Mouse (Mus musculus) MEL (cell line): ENCODE data around the gene Tmbim7. TPM values are rescaled to one million over a fixed set of nuclear protein-coding genes. Genes with fewer than 3 reads are reported as not detected.

Experiments used
- DNase-seq: peaks from one replicate; pipeline ENCODE4 v3.0.0; 2011; ENCODE audit warnings: low read depth, low spot score
- H3K27ac ChIP-seq: 2 replicates; pipeline ENCODE4 v1.5.1; 2012; ENCODE audit warnings: low read depth, mild to moderate bottlenecking, control low read depth, low read length, moderate library complexity; ENCODE audit not compliant: control insufficient read depth
- H3K27me3 ChIP-seq, 2 experiments: fragments of 150-350 bp in 1 of 2; sonication (generic) in 1 of 2; 2 replicates each; pipeline ENCODE4 v1.6.1; 2012; ENCODE audit warnings: low read length in 2 of 2, mild to moderate bottlenecking in 2 of 2, improper control_type of control experiment in 1 of 2, moderate library complexity in 1 of 2; ENCODE audit not compliant: insufficient read depth in 2 of 2, control insufficient read depth in 1 of 2
- H3K36me3 ChIP-seq, 2 experiments: 2 replicates each; pipeline ENCODE4 v1.6.1; 2012 to 2014; ENCODE audit warnings: low read length in 2 of 2, improper control_type of control experiment in 1 of 2, inconsistent platforms in 1 of 2, mild to moderate bottlenecking in 1 of 2; ENCODE audit not compliant: insufficient read depth in 2 of 2, control insufficient read depth in 1 of 2
- H3K4me1 ChIP-seq, 2 experiments: fragments of 150-350 bp in 1 of 2; sonication (generic) in 1 of 2; 2 replicates each; pipeline ENCODE4 v1.6.1; 2012; ENCODE audit warnings: low read length in 2 of 2, improper control_type of control experiment in 1 of 2, mild to moderate bottlenecking in 1 of 2; ENCODE audit not compliant: insufficient read depth in 2 of 2, control insufficient read depth in 1 of 2
- H3K4me3 ChIP-seq, 2 experiments: fragments of 150-350 bp in 1 of 2; sonication (generic) in 1 of 2; 2 replicates each; pipeline ENCODE4 v1.5.1; 2012; ENCODE audit warnings: low read depth in 2 of 2, low read length in 2 of 2, mild to moderate bottlenecking in 2 of 2, moderate library complexity in 2 of 2, control low read depth in 1 of 2, improper control_type of control experiment in 1 of 2; ENCODE audit not compliant: control insufficient read depth in 1 of 2, insufficient read depth in 1 of 2
- H3K79me2 ChIP-seq: 2 replicates; pipeline ENCODE4 v1.6.1; 2012; ENCODE audit warnings: mild to moderate bottlenecking, low read length, moderate library complexity; ENCODE audit not compliant: control insufficient read depth, poor library complexity, insufficient read depth
- H3K9ac ChIP-seq: 2 replicates; pipeline ENCODE4 v1.6.1; 2012; ENCODE audit warnings: low read depth, mild to moderate bottlenecking, control low read depth, low read length, moderate library complexity; ENCODE audit not compliant: control insufficient read depth, poor library complexity, severe bottlenecking
- H3K9me3 ChIP-seq: fragments of 150-350 bp; sonication (generic); replicated peaks from 2 replicates; pipeline ENCODE4 v1.6.1; 2012; ENCODE audit warnings: mild to moderate bottlenecking, low read length, improper control_type of control experiment, moderate library complexity; ENCODE audit not compliant: insufficient read depth
- ELF1 ChIP-seq: IDR thresholded peaks from 2 replicates; pipeline ENCODE4 v1.6.1; 2014; ENCODE audit warnings: low read depth, mild to moderate bottlenecking, inconsistent platforms, low read length, improper control_type of control experiment, moderate library complexity
- MEF2A ChIP-seq: IDR thresholded peaks from 2 replicates; pipeline ENCODE4 v1.6.1; 2014; ENCODE audit warnings: low read depth, mild to moderate bottlenecking, inconsistent platforms, low read length, improper control_type of control experiment; ENCODE audit not compliant: poor library complexity, insufficient replicate concordance, severe bottlenecking; ENCODE audit errors: extremely low read depth
- MXI1 ChIP-seq: IDR thresholded peaks from 2 replicates; pipeline ENCODE4 v1.6.1; 2011; ENCODE audit warnings: mild to moderate bottlenecking, low read depth, low read length, improper control_type of control experiment
- RAD21 ChIP-seq: IDR thresholded peaks from 2 replicates; pipeline ENCODE4 v1.6.1; 2011; ENCODE audit warnings: mild to moderate bottlenecking, low read depth, low read length, improper control_type of control experiment
- ZMIZ1 ChIP-seq: IDR thresholded peaks from 2 replicates; pipeline ENCODE4 v1.6.1; 2012; ENCODE audit warnings: low read depth, mild to moderate bottlenecking, inconsistent platforms, low read length, improper control_type of control experiment, moderate library complexity
- ZNF384 ChIP-seq: IDR thresholded peaks from 2 replicates; pipeline ENCODE4 v1.6.1; 2012; ENCODE audit warnings: low read depth, mild to moderate bottlenecking, inconsistent platforms, low read length, improper control_type of control experiment
- polyA plus RNA-seq, 2 experiments: library from polyadenylated mRNA; stranded (reverse) in 1 of 2; unstranded in 1 of 2; fragments of >175 nt in 1 of 2; fragments of >200 nt in 1 of 2; gene quantifications; 2 replicates each; pipeline versions ENCODE4 v1.2.1 to v1.2.4; 2012; ENCODE audit warnings: low replicate concordance in 2 of 2, low read depth in 1 of 2; ENCODE audit not compliant: insufficient read length in 2 of 2, insufficient read depth in 1 of 2, missing spikeins in 1 of 2
- total RNA-seq: library from RNA; depleted of rRNA; stranded (reverse); fragments of 300-350 nt; gene quantifications from 2 replicates; pipeline ENCODE4 v1.2.3, GENCODE M21; 2012; rRNA removed

Tmbim7 gene
- total and polyA plus RNA-seq, 3 experiments, result 0.06 TPM; not detected in 2

DNA sequence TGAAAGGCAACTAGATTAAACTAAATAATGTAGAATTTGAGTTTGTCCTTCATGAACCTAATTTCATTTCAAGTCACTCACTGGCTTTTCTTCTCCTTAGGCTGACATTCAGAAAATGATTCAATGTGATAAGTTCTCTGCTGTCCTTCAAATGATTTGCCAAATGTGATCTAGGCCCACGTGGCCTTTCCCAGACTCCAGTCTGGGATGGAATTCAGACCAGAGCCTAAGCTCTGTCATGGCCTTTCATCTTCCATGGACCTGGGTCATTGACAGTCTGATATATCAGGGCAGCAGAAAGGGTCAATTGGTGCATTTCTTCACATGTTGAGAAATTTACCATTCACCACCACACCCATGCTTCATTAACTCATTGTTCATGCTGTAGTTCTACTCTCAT is 74.5 kb downstream of the Tmbim7 start:
- H3K27me3 ChIP-seq, result no peaks in the 10 kb centered on the region
- H3K4me1 ChIP-seq, result peaks cover 9 to 12% of the 10 kb centered on the region in 2 experiments
- no peak for TF ChIP-seq ZMIZ1
- no peaks in the 10 kb centered on the region for H3K79me2 ChIP-seq
- no peak overlapping the region for H3K9ac ChIP-seq
- H3K9me3 ChIP-seq, result no peaks in the 10 kb centered on the region
- H3K4me3 ChIP-seq, result no peak overlapping the region
- H3K27ac ChIP-seq, result no peak overlapping the region
- DNase-seq, result no peak
- H3K36me3 ChIP-seq, result peaks cover 18 to 24% of the 10 kb centered on the region in 2 experiments

GRCm38 (mm10) chr5:3728820-3729219 is 77.8 kb downstream of the Tmbim7 start:
- no peak overlapping the region for H3K9ac ChIP-seq
- H3K4me1 ChIP-seq, result no peaks in the 10 kb centered on the region; a peak in 1 of 4 replicates
- no peaks in the 10 kb centered on the region for H3K79me2 ChIP-seq
- TF ChIP-seq MXI1, result no peak
- TF ChIP-seq RAD21, result no peak
- peak; percentile 74 for TF ChIP-seq ZNF384
- TF ChIP-seq MEF2A, result no peak
- no peak for TF ChIP-seq ELF1
- no peaks in the 10 kb centered on the region for H3K9me3 ChIP-seq
- DNase-seq, result peak; percentile 36
- H3K4me3 ChIP-seq, result no peak overlapping the region
- peaks cover 10 to 25% of the 10 kb centered on the region in 2 experiments for H3K36me3 ChIP-seq
- H3K27me3 ChIP-seq, result no peaks in the 10 kb centered on the region
- H3K27ac ChIP-seq, result no peak overlapping the region

Other genes starting within 250 kb of the Tmbim7 start
- 36.2 and 39.4 TPM in 2 replicates for gene Fam133b, start 107.3 kb upstream of the Tmbim7 start, total RNA-seq
- 10 to 100 TPM in 1 of 2 experiments, not detected in 1; 56.0 TPM for gene Fam133b, start 107.3 kb upstream of the Tmbim7 start, polyA plus RNA-seq
- 1.6 and 1.9 TPM in 2 replicates for gene 1700109H08Rik, start 79.6 kb upstream of the Tmbim7 start, total RNA-seq
- gene 1700109H08Rik, start 79.6 kb upstream of the Tmbim7 start, polyA plus RNA-seq, result 1 to 10 TPM in 1 of 2 experiments, not detected in 1; 4.2 TPM
- 5.2 and 6.3 TPM in 2 replicates for gene Pex1, start 55.1 kb upstream of the Tmbim7 start, total RNA-seq
- gene Pex1, start 55.1 kb upstream of the Tmbim7 start, polyA plus RNA-seq, result 10 to 100 TPM in 1 of 2 experiments, not detected in 1; 19.4 TPM
- 12.0 and 12.7 TPM in 2 replicates for gene Rbm48, start 54.6 kb upstream of the Tmbim7 start, total RNA-seq
- gene Rbm48, start 54.6 kb upstream of the Tmbim7 start, polyA plus RNA-seq, result 10 to 100 TPM in 1 of 2 experiments, not detected in 1; 12.9 TPM
- gene Gatad1, start 6.0 kb downstream of the Tmbim7 start, total RNA-seq, result 103 and 119 TPM in 2 replicates
- 100 to 1,000 TPM; 186 to 564 TPM for gene Gatad1, start 6.0 kb downstream of the Tmbim7 start, polyA plus RNA-seq
- gene Ankib1, start 151.7 kb downstream of the Tmbim7 start, total RNA-seq, result 16.5 and 19.5 TPM in 2 replicates
- 10 to 100 TPM in 1 of 2 experiments, not detected in 1; 14.5 TPM for gene Ankib1, start 151.7 kb downstream of the Tmbim7 start, polyA plus RNA-seq
- gene Krit1, start 152.0 kb downstream of the Tmbim7 start, total RNA-seq, result 20.6 and 25.6 TPM in 2 replicates
- 100 to 1,000 TPM in 1 of 2 experiments, 10 to 100 TPM in 1; 28.0 to 125 TPM for gene Krit1, start 152.0 kb downstream of the Tmbim7 start, polyA plus RNA-seq
- 0.04 TPM in 1 of 2 replicates, not detected in the other for gene Lrrd1, start 194.0 kb downstream of the Tmbim7 start, total RNA-seq
- gene Lrrd1, start 194.0 kb downstream of the Tmbim7 start, polyA plus RNA-seq, result under 1 TPM in 1 of 2 experiments, not detected in 1; 0.11 TPM
- gene Mterf1a, start 242.8 kb downstream of the Tmbim7 start, total RNA-seq, result 5.4 and 5.5 TPM in 2 replicates
- gene Mterf1a, start 242.8 kb downstream of the Tmbim7 start, polyA plus RNA-seq, result 1 to 10 TPM in 1 of 2 experiments, not detected in 1; 4.2 TPM